8 mouse cellular contexts compared by ENCODE assay signal in genomic region chr11:16257473-16257921, GRCm38 (mm10). TPM values are rescaled to one million over a fixed set of nuclear protein-coding genes. Genes with fewer than 3 reads are reported as not detected.
DNase-seq lines count a peak whose midpoint lies in the region; ATAC-seq lines count a peak whose summit lies in the region.

TSS of gene Vstm2a (plus strand) at chr11:16257724.

- under 1% methylated on average over 44 of the region's 44 CpGs for WGBS in heart, embryonic 14.5 days
- WGBS in liver, embryonic 16.5 days (ENCODE audit: insufficient replicate concordance): under 1% methylated on average over 44 of the region's 44 CpGs

- peak; percentile 25 for DNase-seq in ovary, postnatal 36 days (ENCODE audit: low spot score)
- DNase-seq in ovary, adult 18-20 months (ENCODE audit: low spot score): no peak
- peak; percentile 41 for DNase-seq in kidney, postnatal 14 days
- peak; percentile 61 for DNase-seq in right cerebral cortex, postnatal 4 days
- no peak for DNase-seq in thymus, adult 18-20 months

- no peaks in the 10 kb centered on the region for H3K9me3 ChIP-seq in heart, embryonic 14.5 days (ENCODE audit: control insufficient read depth, low read length)
- H3K9me3 ChIP-seq in liver, embryonic 16.5 days (replicated peaks; ENCODE audit: control insufficient read depth, low read length): no peaks in the 10 kb centered on the region

- H3K36me3 ChIP-seq in heart, embryonic 14.5 days (ENCODE audit: control insufficient read depth, insufficient read depth, low read length): no peaks in the 10 kb centered on the region
- H3K36me3 ChIP-seq in liver, embryonic 16.5 days (ENCODE audit: control insufficient read depth, insufficient read depth): no peaks in the 10 kb centered on the region

- ATAC-seq in common myeloid progenitor, adult 5-6 weeks (replicated peaks; ENCODE audit: low read depth, poor library complexity, severe bottlenecking): peak; percentile 59
- ATAC-seq in heart, embryonic 14.5 days (ENCODE audit: insufficient number of reproducible peaks, insufficient read depth, low FRiP score, low read depth): no peak
- no peak for ATAC-seq in liver, embryonic 16.5 days (ENCODE audit: low read depth)

- peaks cover 46% of the 10 kb centered on the region for H3K27me3 ChIP-seq in heart, embryonic 14.5 days (ENCODE audit: control insufficient read depth, insufficient read depth, low read length)
- H3K27me3 ChIP-seq in liver, embryonic 16.5 days (ENCODE audit: control insufficient read depth, insufficient read depth, low read depth, low read length): peaks cover 33% of the 10 kb centered on the region

- H3K4me2 ChIP-seq in heart, embryonic 14.5 days (ENCODE audit: low read length): peak within 1 kb of the TSS; percentile 91
- peak within 1 kb of the TSS; percentile 39 for H3K4me2 ChIP-seq in liver, embryonic 16.5 days (ENCODE audit: low read depth, low read length)

- peak within 1 kb of the TSS; percentile 53 to 60 for H3K4me3 ChIP-seq in heart, embryonic 14.5 days (ENCODE audit: control insufficient read depth in 1 of 2, insufficient read depth in 1 of 2, low read depth in 1 of 2, low read length in 2 of 2)
- peak within 1 kb of the TSS; percentile 31 for H3K4me3 ChIP-seq in liver, embryonic 16.5 days (ENCODE audit: low read depth, low read length)

- H3K4me1 ChIP-seq in heart, embryonic 14.5 days (ENCODE audit: control insufficient read depth in 2 of 2, insufficient read depth in 2 of 2, low read length in 2 of 2): no peaks in the 10 kb centered on the region; a peak in 1 of 4 replicates
- H3K4me1 ChIP-seq in liver, embryonic 16.5 days (ENCODE audit: control insufficient read depth, low read depth, low read length): no peaks in the 10 kb centered on the region

- peak within 1 kb of the TSS; percentile 51; the same call in 1 of the 2 replicates for H3K9ac ChIP-seq in heart, embryonic 14.5 days (ENCODE audit: low read length)
- no peak within 1 kb of the TSS for H3K9ac ChIP-seq in liver, embryonic 16.5 days (ENCODE audit: low read depth, low read length)

- no peak within 1 kb of the TSS for H3K27ac ChIP-seq in heart, embryonic 14.5 days (replicated peaks in 1 of 2; ENCODE audit: control insufficient read depth in 1 of 2, insufficient read depth in 1 of 2, low read depth in 2 of 2, low read length in 2 of 2)
- H3K27ac ChIP-seq in liver, embryonic 16.5 days (ENCODE audit: low read length): no peak within 1 kb of the TSS

RNA-seq across cellular contexts. Expression of gene Vstm2a, which starts in this region (rescaled TPM):
- not detected in 2 replicates for total RNA-seq in common myeloid progenitor, adult 5-6 weeks (2017)
- polyA plus RNA-seq in heart, embryonic 14.5 days (2014; fragmentation: Nextera tagmentation; extraction: Ambion mirVana): 0.28 TPM in 1 of 2 replicates, not detected in the other
- polyA plus RNA-seq in liver, embryonic 16.5 days (2015; fragmentation: Nextera tagmentation; extraction: Ambion mirVana): 0.02 TPM in 1 of 2 replicates, not detected in the other

Comparison
In these comparisons a context has a peak if more than half of its experiments do, and no peak if none do; other contexts are left out.
1. DNase-seq: peak in ovary, postnatal 36 days (single experiment), kidney, postnatal 14 days (single experiment) and right cerebral cortex, postnatal 4 days (single experiment); none in ovary, adult 18-20 months (single experiment) and thymus, adult 18-20 months (0 of 2).
2. Peak in ATAC-seq in common myeloid progenitor, adult 5-6 weeks; RNA of the gene not detected or under 1 TPM.